Mouse (Mus musculus) megakaryocyte progenitor cell, adult 5-6 weeks (primary cell): ENCODE measurements at regions not wholly inside any gene's neighbourhood (a gene's known extent, or its start where the extent isn't known, plus 50 kb on each side); places are given as distances from the start of the nearest gene placed in this dataset.
A peak's percentile ranks its signal among the peaks of the same experiment; 100 is the strongest.

Experiments
- ATAC-seq: replicated peaks from 2 replicates; pipeline ENCODE4 v1.8.0; 2016; ENCODE audit warnings: mild to moderate bottlenecking, moderate TSS enrichment, inconsistent platforms; ENCODE audit not compliant: poor library complexity

- ATAC-seq, result no peak
Observed at GRCm38 (mm10) chr5:147794711-147795532, 65.3 kb upstream of the Pomp start.

- ATAC-seq, result peak; percentile 98
Observed at GRCm38 (mm10) chr5:147793059-147793458, 67.2 kb upstream of the Pomp start.

- ATAC-seq, result no peak
Observed at GRCm38 (mm10) chr5:147792638-147793037, 66.8 kb upstream of the Flt1 start.

- no peak for ATAC-seq
Observed at GRCm38 (mm10) chr5:147791121-147791520, 65.3 kb upstream of the Flt1 start.

GRCm38 (mm10) chr5:147788496-147788895 lies 62.7 kb upstream of the Flt1 start:
- no peak for ATAC-seq

GRCm38 (mm10) chr5:147786857-147787256 lies 61.0 kb upstream of the Flt1 start:
- peak; percentile 58 for ATAC-seq

- no peak for ATAC-seq
Observed at GRCm38 (mm10) chr5:147784159-147784558, 58.3 kb upstream of the Flt1 start.

GRCm38 (mm10) chr5:147783476-147783875 lies 57.7 kb upstream of the Flt1 start:
- ATAC-seq, result no peak

- ATAC-seq, result no peak
Observed at GRCm38 (mm10) chr5:147782761-147783160, 57.0 kb upstream of the Flt1 start.

GRCm38 (mm10) chr5:147782241-147782681 lies 56.5 kb upstream of the Flt1 start:
- ATAC-seq, result no peak

GRCm38 (mm10) chr5:147781215-147781614 lies 55.4 kb upstream of the Flt1 start:
- ATAC-seq, result no peak

- ATAC-seq, result no peak
Observed at GRCm38 (mm10) chr5:147778557-147778956, 52.7 kb upstream of the Flt1 start.
